Mouse (Mus musculus): ENCODE measurements around the gene Ank2. TPM values are rescaled to one million over a fixed set of nuclear protein-coding genes. Genes with fewer than 3 reads are reported as not detected.

Gene Ank2
- polyA plus RNA-seq, 3 experiments from 2014 or later: 0.41 to 0.54 TPM; not detected in 1

DNA sequence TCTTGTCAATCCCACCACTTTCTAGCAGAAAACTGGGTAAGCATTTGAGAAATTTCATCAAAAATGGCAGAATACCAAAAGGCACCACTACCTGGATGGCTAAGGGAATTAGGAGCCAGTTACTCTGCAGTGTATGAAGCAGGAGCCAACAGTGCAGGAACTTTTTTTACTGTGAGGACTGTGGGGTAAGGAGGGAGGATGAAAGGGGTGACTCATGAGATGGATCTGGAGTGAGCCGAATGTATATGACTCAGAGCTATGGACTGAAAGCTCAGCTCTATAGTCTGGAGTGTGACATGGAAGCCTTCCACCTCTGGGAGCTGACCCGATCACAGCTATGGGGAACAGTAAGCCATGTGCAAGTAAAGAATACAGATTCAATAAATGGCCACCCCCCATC lies 530.4 kb downstream of the Ank2 start:
- ATAC-seq: no peak

DNA sequence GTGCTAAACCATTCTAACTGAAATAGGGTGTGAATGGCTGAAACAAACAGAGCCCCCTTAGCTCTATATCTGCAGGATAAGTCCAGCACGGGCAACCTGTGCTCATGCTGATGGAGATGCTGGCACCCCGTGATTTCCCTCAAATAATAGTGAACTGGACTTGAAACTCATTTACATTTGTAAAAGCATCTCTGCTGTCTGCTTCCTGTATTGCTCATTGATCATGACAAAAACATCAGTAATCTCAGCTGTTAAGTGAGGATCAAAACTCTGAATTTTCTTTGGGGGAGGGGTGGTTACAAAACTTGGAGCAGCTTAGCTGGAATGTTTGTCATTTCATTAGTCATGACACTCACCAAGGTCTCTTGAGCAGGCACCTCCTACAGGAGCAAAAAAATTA lies 533.4 kb downstream of the Ank2 start:
- no peak for ATAC-seq

DNA sequence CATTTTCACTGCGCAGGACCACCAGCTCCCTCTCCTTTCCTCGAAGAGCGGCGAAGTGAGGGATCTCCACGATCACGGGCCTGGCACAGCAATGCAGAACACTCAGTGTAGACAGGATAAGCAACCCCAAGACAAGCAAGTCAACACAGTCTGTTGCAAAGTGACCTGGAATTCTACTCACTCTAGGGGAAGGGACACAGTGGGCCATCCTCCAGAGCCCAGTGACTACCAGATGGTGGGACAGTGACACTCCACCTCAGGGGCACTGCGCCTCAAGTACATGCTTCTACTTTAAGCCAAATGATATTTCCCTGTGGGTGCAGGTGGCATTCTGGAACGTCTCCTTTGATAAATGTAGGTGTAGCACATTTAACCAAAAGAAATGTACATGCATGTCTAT lies 536.8 kb downstream of the Ank2 start:
- ATAC-seq: no peak

DNA sequence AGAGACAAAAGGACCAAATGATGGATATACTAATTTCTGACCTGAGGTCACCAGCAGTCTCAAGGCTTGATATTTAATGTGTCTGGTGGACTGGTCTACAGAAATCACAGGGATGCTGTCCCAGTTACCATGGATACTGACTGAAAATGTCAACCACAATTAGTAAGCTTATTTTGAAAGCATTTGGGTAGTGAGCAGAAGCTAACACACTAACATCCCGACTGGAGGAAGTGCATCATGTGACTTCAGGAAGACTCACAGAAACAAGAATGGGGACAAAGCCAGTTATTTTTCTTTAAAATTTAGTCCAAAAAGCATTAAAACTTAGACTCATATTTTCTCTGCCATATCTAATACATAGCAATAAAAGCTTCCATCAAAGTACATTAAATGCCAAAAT lies 546.5 kb downstream of the Ank2 start:
- no peak for ATAC-seq

DNA sequence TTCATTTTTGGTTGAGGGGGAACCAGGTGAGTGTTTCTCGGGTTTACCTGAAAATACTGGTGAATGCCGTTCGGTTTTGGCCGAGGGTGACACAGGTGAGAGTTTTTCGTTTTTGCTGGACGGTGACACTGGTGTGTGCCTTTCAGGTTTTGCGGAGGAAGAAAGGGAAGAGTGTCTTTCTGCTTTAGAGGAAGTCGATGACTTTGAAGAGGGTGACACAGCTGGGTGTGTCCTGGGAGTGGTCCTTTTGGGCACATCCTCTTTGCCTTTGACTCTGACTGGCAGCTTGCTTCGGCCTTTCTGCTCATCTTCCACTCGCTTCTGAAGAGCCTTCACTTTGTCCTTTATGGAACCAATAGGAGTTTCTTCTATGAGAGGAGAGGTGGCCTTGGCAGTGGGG lies 552.6 kb downstream of the Ank2 start:
- no peak for ATAC-seq

DNA sequence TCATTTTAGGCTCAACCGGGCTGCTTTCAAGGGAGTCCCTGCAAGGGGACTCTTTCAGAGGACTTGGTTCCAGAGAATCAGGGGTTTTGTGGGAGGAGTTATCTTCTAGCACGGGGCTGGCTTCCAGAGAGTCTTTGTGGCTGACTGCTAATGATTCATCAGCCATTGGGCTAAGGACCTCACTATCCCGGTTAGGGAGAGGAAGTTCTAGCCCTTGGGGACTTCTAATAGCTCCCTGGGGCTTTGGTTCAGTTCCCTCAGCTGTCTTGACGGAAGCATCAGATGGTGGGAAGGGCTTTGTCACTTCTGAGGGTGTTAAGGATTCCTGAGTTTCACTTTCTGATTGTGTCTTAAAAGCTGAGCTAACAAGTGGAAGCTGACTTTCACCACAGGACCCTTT lies 554.3 kb downstream of the Ank2 start:
- ATAC-seq: no peak

DNA sequence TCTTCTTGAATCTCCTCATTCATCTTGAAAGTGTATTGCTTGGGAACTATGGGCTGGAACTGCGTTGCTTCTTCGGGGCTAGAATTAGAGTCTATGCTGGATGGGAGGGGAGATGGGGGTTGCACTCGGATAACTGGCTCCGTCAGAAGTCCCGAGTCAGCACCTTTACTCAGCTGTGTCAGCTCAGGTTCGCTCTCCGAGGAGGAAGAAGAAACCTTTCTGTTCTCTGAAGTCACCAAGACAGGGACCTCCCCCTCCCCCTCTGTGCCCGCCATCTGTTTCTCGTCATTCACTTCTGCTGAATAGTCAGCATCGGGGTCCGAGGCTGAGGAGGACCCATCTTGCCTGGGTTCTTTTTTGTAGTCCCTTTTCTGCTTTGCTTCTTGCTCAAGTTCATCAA lies 555.1 kb downstream of the Ank2 start:
- ATAC-seq: no peak

DNA sequence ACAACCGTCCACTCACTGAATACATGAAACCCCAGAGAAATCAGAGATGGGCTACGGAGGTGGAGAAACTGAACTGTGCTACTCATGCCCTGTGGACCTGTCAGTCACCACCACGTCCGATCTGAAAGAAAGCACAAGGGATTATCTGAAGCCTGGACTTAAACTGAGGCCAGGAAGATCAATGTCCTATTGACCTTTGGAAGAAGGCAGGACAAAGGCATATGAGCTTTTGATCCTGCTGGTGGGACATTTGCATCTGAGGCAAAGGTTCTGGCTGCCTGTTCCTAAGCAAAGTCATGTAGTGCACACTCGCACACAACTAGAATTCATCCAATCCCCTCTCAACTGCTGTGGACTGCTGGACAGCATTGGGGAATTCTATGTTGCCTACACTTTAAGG lies 558.7 kb downstream of the Ank2 start:
- no peak for ATAC-seq

DNA sequence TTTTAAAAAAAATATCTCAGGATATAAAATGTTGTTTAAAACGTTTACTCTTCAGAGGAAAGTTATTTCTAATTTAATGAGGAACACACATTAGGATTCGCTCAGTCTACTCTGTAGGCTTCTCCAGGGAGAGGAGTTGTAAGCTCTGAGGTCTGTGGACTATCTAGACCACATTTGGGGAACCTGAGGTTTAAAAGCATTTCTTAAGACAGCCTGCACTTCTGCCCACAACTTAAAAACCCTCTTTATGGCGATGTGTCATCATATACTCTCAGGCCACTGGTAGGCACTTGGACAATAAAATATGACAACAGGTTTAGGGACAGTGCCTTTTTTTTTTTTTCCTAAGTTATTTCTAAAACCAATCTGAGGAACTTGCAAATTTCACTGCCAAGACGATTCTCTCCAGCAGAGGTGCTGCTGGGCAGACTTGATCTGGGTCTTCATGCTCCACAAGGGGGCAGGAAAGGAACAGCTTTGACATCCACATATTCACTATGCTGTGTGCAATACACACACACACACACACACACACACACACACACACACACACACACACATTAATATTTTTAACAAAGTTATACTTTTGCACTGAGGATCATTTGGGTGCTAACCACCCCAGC lies 567.2 kb downstream of the Ank2 start:
- no peak for ATAC-seq

DNA sequence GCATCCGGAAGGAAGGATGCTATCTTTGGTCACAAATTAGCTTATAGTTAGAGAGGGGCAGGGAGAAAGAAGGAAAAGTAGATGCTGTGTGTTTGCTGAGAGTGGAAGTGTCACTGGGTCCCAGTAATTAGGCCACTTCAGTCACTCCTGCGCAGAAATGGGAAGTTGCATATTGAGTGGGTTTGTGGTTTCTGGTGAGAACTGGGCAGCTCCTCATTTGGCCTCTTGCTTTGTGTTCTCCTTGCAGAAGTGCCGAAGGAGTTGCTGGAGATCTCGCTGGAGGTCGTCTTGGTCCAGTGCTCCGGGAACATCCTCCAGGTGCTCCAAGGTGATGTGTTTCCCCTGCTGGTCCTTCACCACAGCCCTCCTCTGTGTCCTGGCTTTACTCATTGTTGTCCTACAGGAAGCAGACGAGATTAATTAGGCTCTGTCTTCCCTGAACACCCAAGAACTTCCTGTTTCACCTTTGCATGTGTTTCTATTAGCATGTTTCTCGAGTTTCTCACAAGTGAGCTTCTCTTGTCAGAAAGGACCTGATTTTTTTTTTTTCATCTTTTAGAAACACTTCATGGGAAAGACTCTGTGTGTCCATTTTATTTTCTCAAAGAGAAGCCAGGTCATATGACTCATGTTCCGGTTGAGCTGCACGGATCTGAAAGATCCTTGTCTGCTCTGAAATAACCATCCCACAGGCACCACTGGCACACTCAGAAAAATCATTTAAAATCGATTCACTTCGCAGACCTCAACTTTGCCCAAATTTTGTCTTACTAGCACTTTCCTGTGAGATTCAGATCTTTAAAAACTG lies 575.4 kb downstream of the Ank2 start:
- no peak for ATAC-seq

DNA sequence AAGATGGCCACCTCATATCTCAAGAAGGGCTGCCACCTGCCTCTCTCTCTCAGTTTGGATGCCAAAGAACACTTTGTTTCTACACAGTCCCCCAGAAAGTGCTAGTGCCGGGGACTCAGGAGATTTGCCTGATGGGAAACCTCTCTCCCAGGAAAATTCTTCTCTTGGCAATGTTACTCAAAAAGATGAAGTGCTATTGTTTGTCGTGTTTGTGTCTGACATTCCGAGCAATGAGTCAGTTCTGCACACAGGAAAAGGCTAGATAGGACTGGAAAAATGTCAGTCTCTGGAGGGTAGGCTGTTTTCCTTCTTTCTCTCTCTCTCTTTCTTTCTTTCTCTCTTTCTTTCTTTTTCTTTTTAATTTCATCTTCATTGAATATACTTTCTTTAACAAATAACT lies 577.2 kb downstream of the Ank2 start:
- ATAC-seq: no peak

DNA sequence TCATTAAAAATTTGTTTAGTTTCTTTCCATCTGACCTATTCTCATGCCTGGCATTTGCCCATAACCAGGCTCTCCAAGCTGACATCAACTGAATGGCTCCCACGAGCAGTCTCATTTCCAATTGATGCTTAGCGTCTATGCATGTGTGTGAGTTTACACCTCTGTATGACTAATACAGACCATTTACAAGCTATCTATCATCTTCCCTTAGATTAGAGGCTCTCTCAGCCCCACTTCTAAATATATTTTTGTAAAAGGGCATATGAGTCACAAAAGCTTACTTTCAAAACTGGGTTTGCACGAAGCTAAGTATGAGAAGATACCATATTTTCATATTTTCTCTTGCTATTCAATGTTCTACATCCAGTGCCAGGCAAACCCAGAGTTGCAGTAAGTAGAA lies 578.9 kb downstream of the Ank2 start:
- no peak for ATAC-seq

DNA sequence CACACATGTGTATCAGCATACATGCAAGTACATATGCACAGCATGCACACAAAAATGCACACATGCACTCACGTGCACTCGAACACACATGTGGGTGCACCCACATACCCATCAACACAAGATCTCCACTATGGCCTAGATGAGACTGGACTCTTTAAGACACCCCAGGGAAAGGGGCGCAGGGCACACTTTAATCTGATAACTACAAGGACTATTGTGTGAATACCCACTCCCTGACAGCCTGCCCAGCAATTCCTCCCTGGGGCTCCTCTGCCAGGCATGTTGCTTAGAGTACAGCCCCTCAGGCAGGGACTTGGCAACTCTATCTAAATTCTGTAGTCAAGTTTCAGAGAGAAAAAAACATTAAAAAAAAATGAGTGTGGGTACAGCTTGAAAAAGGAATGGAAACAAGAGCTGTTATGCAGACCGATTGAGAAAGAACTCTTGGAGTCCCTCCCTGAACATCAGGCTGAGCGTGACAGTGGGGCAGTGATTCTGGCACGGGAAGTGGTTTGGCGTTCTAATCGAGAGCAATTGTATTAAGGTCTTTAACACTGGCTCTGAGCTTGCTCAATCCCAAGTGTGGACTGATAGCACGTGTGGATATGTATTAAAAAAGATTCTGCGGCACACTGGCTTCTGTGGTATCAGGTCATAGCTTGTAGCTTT lies 580.2 kb downstream of the Ank2 start:
- ATAC-seq: no peak

DNA sequence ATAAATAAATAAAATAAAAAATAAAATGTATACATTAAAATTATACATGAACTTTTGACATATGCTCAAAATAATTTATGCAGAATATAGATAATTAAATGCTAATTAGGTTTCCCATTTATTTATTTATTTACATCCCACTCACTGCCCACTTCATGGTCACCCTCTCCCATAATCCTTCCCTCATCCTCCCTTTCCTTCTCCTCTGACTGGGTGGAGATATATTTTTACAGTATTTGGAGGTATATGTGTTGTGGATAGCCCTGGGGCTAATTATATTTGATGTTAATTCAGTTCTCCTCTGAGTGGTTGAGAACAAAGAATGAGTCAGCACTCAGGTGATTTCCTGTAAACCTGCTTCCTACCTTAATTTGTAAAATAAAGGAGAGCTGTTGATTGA lies 582.8 kb downstream of the Ank2 start:
- no peak for ATAC-seq

DNA sequence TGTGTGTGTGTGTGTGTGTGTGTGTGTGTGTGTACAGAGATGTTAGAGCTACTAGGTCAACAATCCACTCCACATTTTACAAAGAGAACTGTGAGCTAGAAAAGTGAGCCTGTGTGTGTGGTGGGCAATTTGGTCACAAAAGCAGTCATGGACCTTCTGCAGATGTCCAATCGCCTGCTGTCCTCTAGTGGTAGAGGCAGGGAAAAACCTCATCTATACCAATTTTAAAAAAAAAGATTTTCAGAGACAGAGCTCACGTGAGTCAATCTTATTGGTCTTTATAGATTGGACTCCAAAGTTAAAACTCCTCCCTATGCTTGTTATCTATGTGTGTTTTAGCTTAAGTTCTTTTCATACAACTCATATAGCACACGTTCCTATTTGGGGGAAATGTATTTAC lies 595.6 kb downstream of the Ank2 start:
- peak; percentile 82 for ATAC-seq

DNA sequence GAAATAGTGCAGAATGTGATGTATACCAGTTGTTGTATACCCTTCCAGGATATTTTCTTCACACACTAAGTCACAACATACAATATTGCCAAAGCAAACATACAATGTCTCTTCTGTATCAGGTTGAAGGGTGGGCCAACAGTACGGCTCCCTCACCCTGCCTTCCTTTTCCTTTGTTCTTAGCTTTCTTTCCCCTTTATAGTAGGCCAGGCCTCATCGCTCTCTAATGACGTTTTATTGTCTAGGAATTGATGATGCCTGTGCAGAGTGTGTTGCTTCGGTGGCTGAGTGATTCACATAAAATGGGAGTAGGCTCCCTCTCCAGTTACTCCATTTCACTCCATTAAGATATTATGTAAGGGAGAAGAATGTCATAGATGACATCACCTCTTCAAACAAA lies 612.5 kb downstream of the Ank2 start:
- no peak for ATAC-seq

DNA sequence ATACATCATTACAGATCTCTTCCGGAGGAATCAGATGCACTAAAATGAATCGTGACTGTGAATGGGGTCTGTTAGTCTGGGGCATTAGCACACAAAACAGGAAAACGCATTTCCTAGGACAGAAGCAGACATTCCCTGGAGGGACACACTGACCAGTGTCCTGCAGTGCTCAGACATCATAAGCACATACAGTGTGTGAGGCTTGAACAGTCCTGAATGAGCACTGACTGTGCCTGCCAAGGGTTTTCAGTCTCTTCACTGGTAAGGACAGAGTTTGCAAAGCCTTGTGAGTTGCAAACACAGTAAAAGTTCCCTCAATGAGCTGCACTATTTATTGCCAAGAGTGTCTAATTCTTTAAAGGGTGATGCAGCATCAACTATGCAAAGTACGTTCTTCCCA lies 613.1 kb downstream of the Ank2 start:
- no peak for ATAC-seq

DNA sequence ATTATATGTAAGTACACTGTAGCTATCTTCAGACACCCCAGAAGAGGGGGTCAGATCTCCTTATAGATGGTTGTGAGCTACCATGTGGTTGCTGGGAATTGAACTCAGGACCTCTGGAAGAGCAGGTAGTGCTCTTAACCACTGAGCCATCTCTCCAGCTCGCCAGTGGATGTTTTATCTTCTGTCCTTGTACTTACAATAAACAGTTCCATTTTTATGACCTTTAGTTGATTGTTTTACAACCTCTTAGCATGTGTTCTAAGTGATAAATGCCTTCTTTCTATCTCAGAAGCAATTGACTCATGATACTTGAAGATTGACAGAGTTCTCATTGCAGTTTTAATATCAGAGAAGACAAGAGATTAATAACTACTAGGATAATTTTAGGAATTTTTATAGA lies 620.9 kb downstream of the Ank2 start:
- ATAC-seq: no peak

Other genes with a start within 250 kb of the Ank2 start
- gene Larp7, start 54.0 kb upstream of the Ank2 start, polyA plus RNA-seq (2017; shearing (Covaris generic)): 100 to 1,000 TPM in 1 of 3 experiments, 10 to 100 TPM in 2; 77.8 to 106 (median 78.8) TPM
- 1 to 10 TPM; 3.7 to 7.9 (median 4.7) TPM for gene Zgrf1, start 54.1 kb upstream of the Ank2 start, polyA plus RNA-seq (2017; shearing (Covaris generic))
- not detected for gene Neurog2, start 133.8 kb upstream of the Ank2 start, polyA plus RNA-seq (2017; shearing (Covaris generic))

Measured in inflammation-experienced regulatory T-cells, adult 6 months (primary cell).